38 mouse cellular contexts compared by ENCODE assay signal in genomic region chr7:83780881-83781280, GRCm38 (mm10). TPM values are rescaled to one million over a fixed set of nuclear protein-coding genes. Genes with fewer than 3 reads are reported as not detected.
"Had no signal": no experiment of that assay in that cellular context is flagged by ENCODE, and none has a peak within 500 bp of the region (broad histone marks: within the 10 kb centered on the region; RNA-seq: fewer than 3 reads in every experiment).

No protein-coding gene starts in this region.

- H3K36me3 ChIP-seq: limb, embryonic 12.5 days; limb, embryonic 13.5 days; limb, embryonic 15.5 days; liver, embryonic 12.5 days; liver, embryonic 13.5 days; liver, embryonic 15.5 days; lung, embryonic 15.5 days; midbrain, embryonic 10.5 days; midbrain, embryonic 12.5 days; midbrain, embryonic 13.5 days; midbrain, embryonic 15.5 days; neural tube, embryonic 12.5 days; neural tube, embryonic 13.5 days had no signal

- H3K9me3 ChIP-seq: limb, embryonic 13.5 days; limb, embryonic 15.5 days; liver, embryonic 12.5 days; liver, embryonic 13.5 days; liver, embryonic 15.5 days; lung, embryonic 15.5 days; midbrain, embryonic 10.5 days; midbrain, embryonic 12.5 days; midbrain, embryonic 13.5 days; midbrain, embryonic 15.5 days; neural tube, embryonic 12.5 days; neural tube, embryonic 13.5 days had no signal

- H3K9ac ChIP-seq: limb, embryonic 12.5 days; limb, embryonic 13.5 days; limb, embryonic 15.5 days; liver, embryonic 12.5 days; liver, embryonic 13.5 days; liver, embryonic 14.5 days; liver, embryonic 15.5 days; liver, postnatal 0 days; lung, embryonic 14.5 days; lung, embryonic 15.5 days; midbrain, embryonic 12.5 days; midbrain, embryonic 13.5 days; midbrain, embryonic 15.5 days; neural tube, embryonic 12.5 days; neural tube, embryonic 13.5 days had no signal

- H3K4me3 ChIP-seq: left cerebral cortex, adult 2 months; limb, embryonic 12.5 days; limb, embryonic 13.5 days; limb, embryonic 15.5 days; liver, embryonic 12.5 days; liver, embryonic 13.5 days; liver, embryonic 15.5 days; lung, embryonic 15.5 days; megakaryocyte, embryonic 14.5 days; midbrain, embryonic 10.5 days; midbrain, embryonic 12.5 days; midbrain, embryonic 13.5 days; midbrain, embryonic 15.5 days; myocyte; neural tube, embryonic 12.5 days; neural tube, embryonic 13.5 days had no signal

- H3K4me2 ChIP-seq: limb, embryonic 12.5 days; limb, embryonic 13.5 days; limb, embryonic 15.5 days; liver, embryonic 11.5 days; liver, embryonic 12.5 days; liver, embryonic 13.5 days; liver, embryonic 15.5 days; lung, embryonic 14.5 days; lung, embryonic 15.5 days; midbrain, embryonic 11.5 days; midbrain, embryonic 12.5 days; midbrain, embryonic 13.5 days; midbrain, embryonic 15.5 days; neural tube, embryonic 12.5 days; neural tube, embryonic 13.5 days had no signal

- H3K27ac ChIP-seq: left cerebral cortex, adult 2 months; limb, embryonic 12.5 days; limb, embryonic 13.5 days; limb, embryonic 15.5 days; liver, embryonic 12.5 days; liver, embryonic 13.5 days; liver, embryonic 14.5 days; liver, embryonic 15.5 days; lung, embryonic 15.5 days; macrophage; midbrain, embryonic 10.5 days; midbrain, embryonic 12.5 days; midbrain, embryonic 13.5 days; midbrain, embryonic 15.5 days; neural tube, embryonic 12.5 days; neural tube, embryonic 13.5 days had no signal

- H3K27me3 ChIP-seq: limb, embryonic 12.5 days; limb, embryonic 13.5 days; limb, embryonic 15.5 days; liver, embryonic 12.5 days; liver, embryonic 13.5 days; liver, embryonic 15.5 days; lung, embryonic 15.5 days; midbrain, embryonic 12.5 days; midbrain, embryonic 13.5 days; midbrain, embryonic 15.5 days; neural tube, embryonic 12.5 days; neural tube, embryonic 13.5 days had no signal

- DNase-seq: liver; liver, embryonic 13.5 days; liver, postnatal 0 days; lung, adult 18-20 months; lung, adult 2 months; lung, embryonic 14.5 days; lung, postnatal 10 days; lung, postnatal 14 days; lung, postnatal 36 days; lung, postnatal 4 days; midbrain, embryonic 14.5 days had no signal

- ATAC-seq: liver, embryonic 12.5 days; liver, postnatal 0 days; midbrain, embryonic 13.5 days; midbrain, embryonic 15.5 days; midbrain, embryonic 16.5 days had no signal

- H3K4me1 ChIP-seq: limb, embryonic 12.5 days; limb, embryonic 13.5 days; limb, embryonic 15.5 days; liver, embryonic 12.5 days; liver, embryonic 13.5 days; liver, embryonic 15.5 days; lung, embryonic 15.5 days; megakaryocyte, embryonic 14.5 days; midbrain, embryonic 10.5 days; midbrain, embryonic 12.5 days; midbrain, embryonic 13.5 days; midbrain, embryonic 15.5 days; neural tube, embryonic 12.5 days; neural tube, embryonic 13.5 days had no signal

RNA-seq across cellular contexts. Expression of gene Cfap161, which starts 13.8 kb away (rescaled TPM):
- total RNA-seq: liver, adult 2 months; megakaryocyte progenitor cell, adult 5-6 weeks; megakaryocyte, adult 5-6 weeks; megakaryocyte-erythroid progenitor cell, adult 5-6 weeks; monocyte, adult 5-6 weeks had no signal
- polyA plus RNA-seq: liver, adult 2 months; liver, embryonic 11.5 days; liver, embryonic 12.5 days; liver, embryonic 13.5 days; liver, embryonic 15.5 days; liver, embryonic 16.5 days; liver, postnatal 0 days; midbrain, embryonic 11.5 days; midbrain, embryonic 12.5 days; neural tube, embryonic 11.5 days; neural tube, embryonic 12.5 days; neural tube, embryonic 13.5 days had no signal
